Mouse (Mus musculus): ENCODE data around the gene Rad51d. TPM values are rescaled to one million over a fixed set of nuclear protein-coding genes. Genes with fewer than 3 reads are reported as not detected.

The Rad51d gene
- 3.4 TPM in 2 replicates for polyA plus RNA-seq (2012; rRNA removed)

DNA sequence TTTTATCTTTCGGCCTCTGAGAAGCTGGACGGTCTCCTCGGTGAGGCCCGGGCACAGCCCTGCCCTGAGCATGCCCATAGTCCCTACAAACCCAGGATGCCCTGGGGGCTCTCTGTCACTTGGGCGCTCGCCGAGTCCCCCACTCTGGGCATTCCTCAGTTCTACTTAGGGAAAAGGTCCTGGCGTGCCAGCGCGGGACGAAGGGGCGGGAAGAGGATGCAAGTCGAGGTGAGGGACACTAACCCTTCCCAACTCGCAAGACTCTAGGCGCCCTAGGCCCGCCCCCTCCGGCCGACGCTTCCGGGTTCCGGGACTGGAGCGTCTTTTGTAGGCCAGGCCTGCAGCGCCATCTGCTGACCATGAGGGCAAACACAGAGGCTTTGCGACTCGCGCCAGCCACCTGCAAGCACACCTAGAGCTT is at the start of gene Rad51d:
Gene Rad51d, minus strand, starts transcription at position 273 of the 421 bp plus-strand sequence.

DNA sequence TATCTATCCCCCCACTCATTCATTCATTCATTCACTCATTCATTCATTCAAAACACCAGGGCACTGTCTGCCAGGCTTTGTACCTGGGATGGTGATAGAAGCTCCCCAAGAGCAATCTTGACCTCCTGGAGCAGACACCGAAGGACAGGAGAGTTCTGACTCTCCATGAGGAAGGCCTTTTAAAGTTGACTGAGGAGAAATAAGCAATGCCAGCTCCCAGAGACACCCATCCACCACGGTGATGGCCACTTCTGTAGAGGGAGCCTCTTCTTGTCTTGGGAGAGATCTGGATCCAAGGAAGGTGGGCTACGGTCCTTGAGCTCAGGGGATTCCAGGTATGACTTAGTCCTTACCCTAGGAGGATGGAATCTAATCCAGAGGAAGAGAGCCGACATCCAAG is 19.8 kb upstream of the Rad51d start, which contains the start of gene Unc45b:
Gene Unc45b, plus strand, starts transcription at position 301 of the 400 bp plus-strand sequence.

DNA sequence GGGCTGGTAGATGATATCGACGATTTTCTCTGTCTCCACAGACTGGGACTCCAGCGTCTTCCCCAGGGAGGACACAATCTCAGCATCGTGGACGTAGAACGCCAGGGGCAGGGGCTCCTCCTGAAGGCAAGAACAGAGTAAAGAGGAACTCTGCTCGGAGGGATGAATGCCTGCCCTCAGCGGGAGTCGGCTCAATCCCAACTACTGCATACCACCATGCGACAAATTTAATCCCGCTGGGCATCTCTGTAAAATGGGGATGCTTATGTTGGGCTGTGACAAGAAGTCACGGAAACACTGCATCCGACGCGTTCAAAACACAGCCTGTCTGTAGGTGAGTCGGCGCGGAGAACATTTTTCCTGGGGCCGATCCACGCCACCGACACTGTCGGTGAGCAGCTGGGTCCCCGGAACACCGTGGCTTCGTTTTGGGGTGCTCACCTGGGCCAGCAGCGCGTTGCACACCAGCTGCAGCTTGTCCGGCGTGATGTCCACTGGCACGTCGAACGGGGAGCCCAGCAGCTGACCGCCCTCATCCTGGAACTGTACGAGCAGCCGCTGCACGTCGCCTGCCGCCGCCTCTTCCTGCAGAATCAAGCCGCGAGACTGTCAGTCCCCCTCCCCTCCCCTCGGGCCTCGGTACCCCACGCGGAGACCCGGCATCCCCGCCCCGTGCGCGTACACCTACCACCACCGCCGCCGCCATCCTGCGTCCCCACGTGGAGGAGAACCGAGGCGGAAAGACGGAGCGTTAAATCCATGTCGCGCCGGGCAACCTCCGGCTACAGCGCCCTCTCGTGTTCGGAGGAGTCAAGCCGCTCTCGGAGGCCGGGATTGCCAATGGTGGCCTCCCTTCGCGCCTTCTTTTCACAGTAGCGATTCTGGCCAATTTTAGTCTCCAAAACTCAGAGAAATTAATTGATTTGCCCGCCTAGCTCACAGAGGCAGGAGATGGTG is 17.5 kb upstream of the Rad51d start, which contains the start of gene Nle1:
Gene Nle1, minus strand, starts transcription at position 761 of the 957 bp plus-strand sequence.

DNA sequence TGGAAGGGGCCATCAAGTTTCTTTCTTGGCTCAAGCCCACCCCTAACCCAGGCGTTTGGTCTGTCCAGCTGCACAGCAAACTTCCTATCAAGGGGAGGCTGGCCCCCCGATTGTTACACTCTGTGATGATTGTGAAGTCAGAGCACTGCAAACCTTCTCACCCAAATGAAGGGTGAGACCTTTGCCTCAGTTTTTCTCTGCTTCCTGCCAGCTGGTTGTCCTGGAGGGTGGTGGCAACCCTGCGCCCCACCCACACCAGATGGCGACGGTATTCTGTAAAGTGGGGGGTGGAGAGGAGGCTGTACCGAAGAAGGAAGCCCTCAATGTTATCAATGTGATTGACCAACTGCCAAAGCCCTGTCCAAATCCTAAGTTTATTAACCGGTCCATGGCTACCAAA is 1.5 kb upstream of the Rad51d start, which contains the start of gene Fndc8:
Gene Fndc8, plus strand, starts transcription at position 189 of the 400 bp plus-strand sequence.

DNA sequence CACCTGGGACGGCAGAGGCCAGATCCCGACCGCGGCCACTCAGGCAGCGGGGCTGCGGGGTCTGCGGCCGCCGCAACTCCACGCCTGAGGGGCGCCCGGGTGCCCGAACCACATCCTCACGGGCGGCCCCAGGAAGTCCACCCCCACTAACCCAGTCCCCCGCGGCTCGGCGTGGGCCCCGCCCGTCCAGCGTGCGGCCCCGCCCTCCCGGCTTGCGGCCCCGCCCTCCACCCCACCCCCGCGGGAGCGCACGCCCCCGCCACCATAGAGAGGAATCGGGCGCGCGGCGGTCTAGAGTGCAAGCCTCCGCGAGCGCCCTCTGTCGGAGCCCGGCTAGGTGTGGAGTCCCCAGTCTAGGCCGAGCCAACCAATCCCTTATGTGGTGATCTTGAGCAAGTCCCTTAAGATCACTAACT is 19.4 kb downstream of the Rad51d start, which contains the start of gene Rffl:
Gene Rffl, minus strand, starts transcription at position 180 of the 416 bp plus-strand sequence.

Other genes starting within 250 kb of the Rad51d start
- 0.11 and 0.12 TPM in 2 replicates for gene Cct6b, start 126.3 kb downstream of the Rad51d start, polyA plus RNA-seq (2012; rRNA removed)
- gene Zfp830, start 126.3 kb downstream of the Rad51d start, polyA plus RNA-seq (2012; rRNA removed), result 8.4 and 9.5 TPM in 2 replicates
- gene Lig3, start 109.5 kb downstream of the Rad51d start, polyA plus RNA-seq (2012; rRNA removed), result 7.6 and 7.8 TPM in 2 replicates
- gene Rffl, start 19.4 kb downstream of the Rad51d start, polyA plus RNA-seq (2012; rRNA removed), result 12.2 and 13.8 TPM in 2 replicates
- gene Fndc8, start 1.5 kb upstream of the Rad51d start, polyA plus RNA-seq (2012; rRNA removed), result 0.15 and 0.18 TPM in 2 replicates
- 16.0 and 19.2 TPM in 2 replicates for gene Nle1, start 17.8 kb upstream of the Rad51d start, polyA plus RNA-seq (2012; rRNA removed)
- gene Unc45b, start 19.9 kb upstream of the Rad51d start, polyA plus RNA-seq (2012; rRNA removed), result 0.72 and 0.78 TPM in 2 replicates
- 4.9 and 5.2 TPM in 2 replicates for gene Slfn5, start 60.7 kb upstream of the Rad51d start, polyA plus RNA-seq (2012; rRNA removed)
- gene Slfn9, start 101.2 kb upstream of the Rad51d start, polyA plus RNA-seq (2012; rRNA removed), result 1.9 and 2.2 TPM in 2 replicates
- gene Slfn8, start 130.2 kb upstream of the Rad51d start, polyA plus RNA-seq (2012; rRNA removed), result 1.8 and 2.0 TPM in 2 replicates
- gene Slfn2, start 174.5 kb upstream of the Rad51d start, polyA plus RNA-seq (2012; rRNA removed), result 18.0 and 19.1 TPM in 2 replicates
- 6.7 and 7.1 TPM in 2 replicates for gene Slfn1, start 226.2 kb upstream of the Rad51d start, polyA plus RNA-seq (2012; rRNA removed)